Mouse (Mus musculus): ENCODE results near the gene Rhox10.
"Not testable (repeated sequence)": the region's sequence is repeated elsewhere in the genome, so short reads cannot be mapped to it uniquely, and the experiment has no call there.

The Rhox10 gene

DNA sequence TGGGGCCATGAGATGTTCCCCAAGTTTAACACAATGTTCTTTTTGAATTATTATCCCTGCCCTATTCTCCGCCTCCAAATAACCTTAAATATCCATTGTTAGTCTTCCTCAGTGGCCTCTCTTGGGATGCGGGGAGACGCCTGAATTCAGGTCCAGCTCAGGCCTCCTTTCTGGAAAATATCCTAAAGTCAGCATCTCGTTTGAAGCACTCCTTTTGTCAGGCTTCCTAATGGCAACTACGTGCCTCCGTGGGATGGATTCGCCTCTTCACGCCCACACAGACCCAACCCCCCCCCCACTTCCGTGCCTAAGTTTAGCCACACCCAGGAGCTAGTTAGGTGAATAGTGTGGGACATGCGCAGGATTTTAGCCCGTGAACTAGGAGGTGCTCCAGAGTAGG lies at the start of gene Rhox10:
Gene Rhox10, plus strand, starts transcription at position 301 of the 400 bp plus-strand sequence.
- no peak for DNase-seq (ENCODE audit: low spot score in 2 of 2)

DNA sequence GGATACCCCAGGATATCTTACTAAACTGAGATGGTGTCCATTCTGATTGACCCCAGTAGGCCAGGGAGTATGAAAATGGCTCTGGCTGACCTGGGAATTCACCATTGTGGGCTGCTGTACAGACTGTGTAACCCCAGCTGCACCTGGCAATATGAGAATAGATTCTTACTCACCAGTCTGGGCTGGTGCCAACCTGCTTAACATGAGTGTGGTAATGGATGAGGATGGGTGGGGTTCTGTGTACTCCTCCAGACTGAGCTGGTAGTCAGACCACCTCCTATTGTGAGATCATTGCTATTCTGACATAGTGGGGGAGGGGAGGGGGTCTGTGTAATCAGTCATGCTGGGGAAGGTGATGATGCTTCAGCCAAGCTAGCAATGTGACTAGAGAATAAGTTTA lies 47.7 kb upstream of the Rhox10 start, which contains the start of gene Btg1-ps1:
Gene Btg1-ps1, minus strand, starts transcription at position 219 of the 400 bp plus-strand sequence.
- DNase-seq (ENCODE audit: low spot score in 2 of 2): not testable (repeated sequence)

DNA sequence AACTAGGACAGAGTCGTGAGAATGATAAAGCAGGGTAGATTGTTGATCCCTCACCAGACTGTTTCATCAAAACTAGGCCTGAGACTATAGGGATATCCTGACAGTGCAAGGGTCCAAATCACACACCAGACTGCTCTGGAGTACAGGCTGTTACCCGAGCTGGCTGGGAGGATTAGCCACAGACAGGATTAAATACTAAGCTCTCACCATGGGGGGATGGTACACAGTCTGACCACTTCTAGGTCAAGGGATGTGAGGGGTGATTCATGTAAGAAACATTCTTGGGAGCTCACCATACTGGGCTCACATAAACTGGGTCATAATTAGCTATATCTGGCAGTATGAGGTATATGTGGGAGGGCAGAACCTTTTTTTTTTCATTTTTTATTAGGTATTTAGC lies 32.4 kb upstream of the Rhox10 start:
- no peak for DNase-seq (ENCODE audit: low spot score in 2 of 2)

DNA sequence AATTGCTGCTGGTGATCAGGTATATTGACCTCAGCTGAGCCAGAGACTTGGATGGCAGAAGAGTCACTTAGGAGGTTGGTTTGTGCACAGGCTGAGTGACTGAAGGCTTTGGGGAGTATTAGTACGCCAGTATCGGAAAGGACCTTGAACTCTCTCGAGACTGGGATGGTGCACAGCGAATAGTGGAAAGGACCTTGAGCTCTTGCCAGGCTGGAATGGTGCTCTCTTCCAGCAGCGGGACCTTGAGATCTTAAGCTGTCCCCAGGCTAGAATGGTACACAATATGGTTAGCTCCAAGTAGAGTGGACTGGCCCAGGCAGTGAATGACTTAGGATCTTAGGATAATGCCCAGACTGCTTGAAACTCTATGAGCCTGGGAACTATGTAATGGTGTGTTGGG lies 26.6 kb upstream of the Rhox10 start:
- DNase-seq (ENCODE audit: low spot score in 2 of 2): no peak

DNA sequence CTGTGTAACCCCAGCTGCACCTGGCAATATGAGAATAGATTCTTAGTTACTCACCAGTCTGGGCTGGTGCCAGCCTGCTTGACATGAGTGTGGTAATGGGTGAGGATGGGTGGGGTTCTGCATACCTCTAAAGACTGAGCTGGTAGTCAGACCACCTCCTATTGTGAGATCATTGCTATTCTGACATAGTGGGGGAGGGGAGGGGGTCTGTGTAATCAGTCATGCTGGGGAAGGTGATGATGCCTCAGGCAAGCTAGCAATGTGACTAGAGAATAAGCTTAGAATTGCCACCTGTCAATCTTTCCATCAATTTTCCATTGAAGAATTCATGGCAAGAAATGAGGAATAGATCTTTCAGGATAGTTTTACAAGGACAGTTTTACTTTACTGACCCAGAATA lies 23.3 kb upstream of the Rhox10 start, which contains the start of gene Btg1-ps2:
Gene Btg1-ps2, minus strand, starts transcription at position 101 of the 400 bp plus-strand sequence.
- not testable (repeated sequence) for DNase-seq (ENCODE audit: low spot score in 2 of 2)

DNA sequence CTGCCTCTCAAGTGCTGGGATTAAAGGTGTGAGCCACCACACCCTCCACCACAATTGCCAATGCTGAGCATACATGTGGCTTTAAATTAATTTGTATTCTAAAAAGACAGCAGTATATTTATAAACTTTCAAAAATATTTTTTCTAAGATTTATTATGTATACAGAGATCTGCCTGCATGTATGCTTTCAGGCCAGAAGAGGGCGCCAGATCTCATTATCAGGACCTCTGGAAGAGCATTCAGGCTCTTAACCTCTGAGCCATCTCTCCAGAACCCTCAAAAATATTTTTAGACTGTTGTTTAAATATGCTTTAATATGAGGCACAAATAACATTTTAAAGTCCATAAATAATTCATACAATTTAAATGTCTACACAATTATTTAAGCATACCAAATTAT lies 4.7 kb upstream of the Rhox10 start:
- DNase-seq (ENCODE audit: low spot score in 2 of 2): no peak

DNA sequence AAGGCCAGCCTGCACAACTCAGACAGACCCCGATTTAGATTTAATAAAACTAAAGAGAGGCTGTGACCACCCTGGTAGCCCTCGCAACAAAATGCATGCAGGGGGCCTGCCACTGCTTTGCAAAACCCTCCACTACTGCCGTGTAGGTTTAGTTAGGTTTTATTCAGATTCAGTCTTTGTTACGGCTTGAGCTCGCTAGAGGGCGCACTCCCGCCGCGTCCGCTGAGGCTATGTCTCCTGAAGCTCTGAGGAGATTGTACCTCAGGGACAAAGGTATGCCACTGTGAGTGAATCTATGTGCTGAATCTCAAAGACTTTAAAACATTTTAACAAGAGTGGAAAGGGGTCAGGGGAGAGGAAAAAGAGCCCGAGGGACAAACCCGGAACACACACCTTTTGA lies 18.0 kb downstream of the Rhox10 start:
- DNase-seq (ENCODE audit: low spot score in 2 of 2): peak in 1 of 2 experiments; percentile 22

DNA sequence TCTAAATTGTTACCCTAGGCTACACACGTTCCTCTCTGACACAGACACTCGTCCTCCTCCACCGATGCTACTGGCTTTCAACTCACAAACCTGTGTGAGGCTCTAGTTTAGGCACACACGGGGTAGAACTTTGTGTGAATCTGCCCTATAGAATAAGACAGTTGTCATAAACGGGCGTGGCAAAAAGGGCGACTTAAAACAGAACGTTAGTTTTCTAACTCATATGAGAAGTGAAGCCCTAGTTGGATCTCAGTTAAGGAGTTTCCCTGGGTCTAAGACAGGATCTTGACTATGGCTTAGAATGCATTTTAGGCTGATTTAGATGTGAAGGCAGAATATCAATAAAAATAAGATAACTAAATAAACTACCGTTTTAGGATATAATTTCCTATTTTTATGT lies 18.8 kb downstream of the Rhox10 start, which contains the start of gene Rhox11:
Gene Rhox11, minus strand, starts transcription at position 101 of the 400 bp plus-strand sequence.
- no peak for DNase-seq (ENCODE audit: low spot score in 2 of 2)

DNA sequence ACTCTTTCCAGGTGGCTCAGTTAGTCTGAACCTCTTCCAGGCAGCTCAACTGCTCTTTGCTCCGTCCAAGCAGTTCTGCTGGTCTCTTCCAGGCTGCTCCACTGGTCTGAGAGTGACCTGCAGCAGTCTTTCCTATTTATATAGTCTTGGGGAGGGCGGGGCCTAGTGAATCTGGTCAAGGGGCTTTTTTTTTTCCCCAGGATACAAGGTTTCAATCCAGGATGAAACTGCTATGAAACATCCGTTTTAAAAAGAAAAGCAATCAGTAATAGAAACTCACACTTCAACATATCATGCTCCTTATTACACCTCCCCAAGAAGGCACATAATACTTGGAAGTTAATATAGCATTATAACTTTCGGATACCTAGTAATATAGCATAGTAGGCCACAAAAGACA lies 44.5 kb downstream of the Rhox10 start, which contains the start of gene Rhox12:
Gene Rhox12, minus strand, starts transcription at position 101 of the 400 bp plus-strand sequence.
- no peak for DNase-seq (ENCODE audit: low spot score in 2 of 2)

DNA sequence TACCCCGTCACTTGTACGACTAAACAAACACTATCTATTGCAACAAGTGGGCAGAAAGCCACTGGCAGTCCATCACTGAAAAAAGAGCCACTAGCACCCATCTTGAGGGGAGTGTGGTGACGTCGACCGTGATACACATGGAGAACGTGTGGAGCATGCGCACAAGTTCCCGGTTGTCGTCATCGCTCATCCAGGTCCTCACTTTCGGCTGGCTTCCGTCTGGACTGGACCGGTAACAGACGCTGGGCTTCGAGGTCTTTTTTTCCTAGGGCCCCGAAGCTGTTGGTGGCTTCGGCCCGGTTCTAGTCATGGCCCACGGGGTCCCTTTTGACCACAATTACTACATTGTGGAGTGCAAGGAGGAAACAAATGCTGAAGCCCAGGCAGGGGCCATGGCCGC lies 54.7 kb downstream of the Rhox10 start, which contains the start of gene Rhox13:
Gene Rhox13, plus strand, starts transcription at position 238 of the 400 bp plus-strand sequence.
- no peak for DNase-seq (ENCODE audit: low spot score in 2 of 2)
